29 mouse cellular contexts compared by ENCODE assay signal in the genomic region with DNA sequence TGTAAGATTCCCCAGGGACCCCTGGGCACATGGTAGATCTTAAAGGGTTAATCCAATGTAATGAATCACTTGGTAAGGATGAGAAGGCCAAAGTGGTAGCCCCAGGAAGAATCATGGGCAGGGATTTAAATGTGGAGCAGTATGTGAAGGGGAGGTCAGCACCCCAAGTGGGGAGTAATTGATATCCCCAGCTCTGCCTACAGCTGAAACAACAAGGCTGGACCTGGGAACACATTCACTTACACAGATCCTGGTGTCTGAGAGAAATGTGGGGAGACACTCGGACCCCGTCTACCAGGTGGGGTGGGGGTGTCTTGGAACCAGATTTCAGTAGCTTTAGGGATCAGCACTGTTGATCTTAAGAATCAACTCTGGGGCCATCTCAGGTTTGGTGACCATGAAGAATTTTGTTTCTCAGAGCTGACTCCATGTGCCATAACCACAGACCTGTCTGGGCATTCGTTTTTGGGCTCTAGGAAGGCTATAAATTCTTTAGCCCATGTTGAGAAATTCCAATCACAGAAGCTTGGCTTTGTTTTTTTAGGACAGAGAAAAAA.
DNase-seq lines count a peak whose midpoint lies in the region; ATAC-seq and TF ChIP-seq lines count a peak whose summit lies in the region.
"Had no signal": no experiment of that assay in that cellular context is flagged by ENCODE, and none has a peak within 500 bp of the region (broad histone marks: within the 10 kb centered on the region; RNA-seq: fewer than 3 reads in every experiment).

No protein-coding gene starts in this region.

- H3K4me3 ChIP-seq in heart, adult 2 months: no peak overlapping the region
- no peak overlapping the region for H3K4me3 ChIP-seq in kidney, postnatal 0 days (replicated peaks; ENCODE audit: low read depth, low read length)
- H3K4me3 ChIP-seq in kidney, embryonic 16.5 days (ENCODE audit: low read length): no peak overlapping the region
- H3K4me3 ChIP-seq: embryonic facial prominence, embryonic 13.5 days; heart, embryonic 10.5 days; layer of hippocampus, adult 2 months; left cerebral cortex, adult 2 months; limb, embryonic 13.5 days; lung, embryonic 15.5 days; midbrain, embryonic 12.5 days had no signal

- no peak; the same call in 1 of the 2 replicates for ATAC-seq in kidney, postnatal 0 days (replicated peaks; ENCODE audit: low FRiP score, low read depth)
- ATAC-seq in kidney, embryonic 16.5 days (ENCODE audit: low FRiP score, low TSS enrichment): no peak
- ATAC-seq: forebrain, embryonic 16.5 days; hindbrain, embryonic 16.5 days had no signal

- no peak for TF ChIP-seq POLR2A in heart, adult 2 months (IDR thresholded peaks at IDR 0.05; ENCODE audit: insufficient read depth, low read depth, low read length)

- H3K4me1 ChIP-seq in heart, adult 2 months (ENCODE audit: control insufficient read depth, insufficient read depth, low read length): no peaks in the 10 kb centered on the region
- H3K4me1 ChIP-seq in kidney, postnatal 0 days (replicated peaks; ENCODE audit: insufficient read depth, low read length): no peaks in the 10 kb centered on the region
- H3K4me1 ChIP-seq in kidney, embryonic 16.5 days (ENCODE audit: insufficient read depth, low read length): peaks cover 3% of the 10 kb centered on the region; the same call in 1 of the 2 replicates
- H3K4me1 ChIP-seq: embryonic facial prominence, embryonic 13.5 days; heart, embryonic 10.5 days; lung, embryonic 15.5 days; midbrain, embryonic 12.5 days had no signal

- no peak overlapping the region for H3K4me2 ChIP-seq in kidney, postnatal 0 days (ENCODE audit: low read length)
- H3K4me2 ChIP-seq in kidney, embryonic 16.5 days (replicated peaks; ENCODE audit: low read depth, low read length): no peak overlapping the region
- H3K4me2 ChIP-seq: embryonic facial prominence, embryonic 13.5 days; limb, embryonic 13.5 days; liver, embryonic 11.5 days; lung, embryonic 15.5 days; midbrain, embryonic 12.5 days had no signal

- no peaks in the 10 kb centered on the region for H3K9me3 ChIP-seq in kidney, postnatal 0 days (replicated peaks; ENCODE audit: low read length)
- H3K9me3 ChIP-seq in kidney, embryonic 16.5 days (ENCODE audit: low read length): no peaks in the 10 kb centered on the region
- H3K9me3 ChIP-seq: embryonic facial prominence, embryonic 13.5 days; heart, embryonic 10.5 days; limb, embryonic 13.5 days; lung, embryonic 15.5 days; midbrain, embryonic 12.5 days had no signal

- no peaks in the 10 kb centered on the region for H3K79me2 ChIP-seq in heart, adult 2 months (replicated peaks; ENCODE audit: control insufficient read depth, insufficient read depth, low read length)

- no peak for TF ChIP-seq CTCF in heart, adult 2 months (IDR thresholded peaks at IDR 0.05)
- no peak for TF ChIP-seq CTCF in kidney, postnatal 0 days (IDR thresholded peaks at IDR 0.05; ENCODE audit: low read depth)

- no peak for TF ChIP-seq EP300 in heart, adult 2 months (IDR thresholded peaks at IDR 0.05; ENCODE audit: insufficient read depth, low read depth, low read length)

- peak; percentile 64 for DNase-seq in heart, adult 11 months
- DNase-seq in heart, adult 2 months: no peak
- peak; percentile 57 for DNase-seq in kidney, postnatal 0 days (ENCODE audit: low spot score)
- DNase-seq in embryo, embryonic 11.5 days (ENCODE audit: low read depth, low spot score): peak; percentile 32
- DNase-seq in mesoderm, embryonic 11.5 days (ENCODE audit: low read depth, low spot score): peak; percentile 76
- no peak for DNase-seq in frontal cortex, postnatal 36 days (ENCODE audit: low spot score in 2 of 2)
- DNase-seq in spleen, adult 18-20 months: no peak
- DNase-seq: adrenal gland, postnatal 10 days; cerebellum, adult 9-10 months; cerebellum, postnatal 36 days; heart, postnatal 36 days; kidney, adult 18-20 months; kidney, postnatal 36 days; right cerebral cortex, postnatal 25 days; thymus, adult 2 months; thymus, postnatal 4 days had no signal

- H3K9ac ChIP-seq in heart, adult 2 months (ENCODE audit: low read depth, low read length): no peak overlapping the region
- no peak overlapping the region for H3K9ac ChIP-seq in kidney, postnatal 0 days (ENCODE audit: low read depth, low read length)
- no peak overlapping the region for H3K9ac ChIP-seq in kidney, embryonic 16.5 days (replicated peaks; ENCODE audit: low read length)
- H3K9ac ChIP-seq: embryonic facial prominence, embryonic 13.5 days; limb, embryonic 13.5 days; lung, embryonic 15.5 days; midbrain, embryonic 12.5 days had no signal

- WGBS in heart, adult 2 months: 84% methylated on average over 3 of the region's 3 CpGs
- WGBS in kidney, postnatal 0 days: 22% methylated on average over 3 of the region's 3 CpGs
- WGBS in kidney, embryonic 16.5 days: 12% methylated on average over 3 of the region's 3 CpGs

- H3K36me3 ChIP-seq in heart, adult 2 months (ENCODE audit: control insufficient read depth, insufficient read depth, low read length): no peaks in the 10 kb centered on the region
- no peaks in the 10 kb centered on the region for H3K36me3 ChIP-seq in kidney, postnatal 0 days (ENCODE audit: insufficient read depth, low read length)
- no peaks in the 10 kb centered on the region for H3K36me3 ChIP-seq in kidney, embryonic 16.5 days (ENCODE audit: insufficient read depth, low read length)
- H3K36me3 ChIP-seq: embryonic facial prominence, embryonic 13.5 days; heart, embryonic 10.5 days; limb, embryonic 13.5 days; lung, embryonic 15.5 days; midbrain, embryonic 12.5 days had no signal

- intact Hi-C loops in heart, adult 2 months (cut with DNase I): no loop called here

- H3K27me3 ChIP-seq in heart, adult 2 months (ENCODE audit: control insufficient read depth, insufficient read depth, low read length): no peaks in the 10 kb centered on the region
- no peaks in the 10 kb centered on the region for H3K27me3 ChIP-seq in kidney, postnatal 0 days (ENCODE audit: insufficient read depth, low read length)
- no peaks in the 10 kb centered on the region for H3K27me3 ChIP-seq in kidney, embryonic 16.5 days (ENCODE audit: insufficient read depth, low read length)
- H3K27me3 ChIP-seq: CH12.LX; embryonic facial prominence, embryonic 13.5 days; lung, embryonic 15.5 days; midbrain, embryonic 12.5 days had no signal

- H3K27ac ChIP-seq in heart, adult 2 months: no peak overlapping the region
- H3K27ac ChIP-seq in kidney, postnatal 0 days: no peak overlapping the region
- H3K27ac ChIP-seq in kidney, embryonic 16.5 days (ENCODE audit: low read length): no peak overlapping the region
- H3K27ac ChIP-seq: embryonic facial prominence, embryonic 13.5 days; heart, embryonic 10.5 days; layer of hippocampus, adult 2 months; left cerebral cortex, adult 2 months; limb, embryonic 13.5 days; lung, embryonic 15.5 days; midbrain, embryonic 12.5 days; stomach, postnatal 0 days had no signal

Comparison
In these comparisons a context has a peak if more than half of its experiments do, and no peak if none do; other contexts are left out.
1. DNase-seq: peak in heart, adult 11 months (single experiment), kidney, postnatal 0 days (single experiment), embryo, embryonic 11.5 days (single experiment) and mesoderm, embryonic 11.5 days (single experiment); none in heart, adult 2 months (0 of 2), frontal cortex, postnatal 36 days (0 of 2) and spleen, adult 18-20 months (0 of 2).